Mouse (Mus musculus): ENCODE measurements around the gene Hoxa10.

DNA sequence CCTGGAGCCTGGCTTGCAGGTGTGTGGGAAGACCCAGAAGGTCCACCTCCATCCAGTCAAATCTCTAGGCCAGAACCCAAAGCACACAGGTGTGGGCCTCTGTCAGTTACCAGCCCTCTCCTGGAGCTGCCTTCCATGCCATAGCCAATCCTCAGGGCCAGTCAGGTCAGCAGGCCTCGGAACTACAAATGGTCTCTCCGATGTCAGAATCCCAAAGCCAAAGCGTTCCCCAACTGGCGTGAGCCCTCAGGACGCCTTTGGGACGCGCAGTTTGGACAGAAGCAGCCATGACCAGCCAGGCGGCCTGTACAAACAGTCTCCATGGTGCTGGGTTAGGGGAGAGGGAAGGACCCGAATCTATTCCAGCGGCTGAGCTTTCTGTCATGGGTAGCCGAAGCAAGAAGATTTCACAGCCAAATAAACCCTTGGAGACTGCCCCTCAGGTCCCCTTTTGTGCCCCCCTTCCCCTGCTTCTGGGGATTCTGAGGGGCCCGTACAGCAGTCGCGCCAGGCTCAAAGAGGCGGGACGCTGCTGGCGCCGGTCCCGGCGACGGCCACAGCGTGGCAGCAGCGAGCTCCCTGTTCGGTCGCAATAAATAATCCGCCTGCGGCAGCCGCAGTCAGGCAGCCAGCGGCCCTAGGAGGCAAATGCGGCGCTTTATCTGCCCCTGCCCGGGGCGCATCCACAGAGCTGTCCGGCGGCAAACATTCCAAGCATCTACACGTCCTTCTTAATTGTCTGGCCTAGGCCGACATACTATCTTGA, 29.3 kb downstream of the Hoxa10 start:
- TF ChIP-seq ZNF384 (IDR thresholded peaks at IDR 0.05; ENCODE audit: low read depth, low read length) (no peak), ZC3H11A (IDR thresholded peaks at IDR 0.05; ENCODE audit: borderline replicate concordance, low read depth, low read length) (no peak), CHD2 (IDR thresholded peaks at IDR 0.05; ENCODE audit: low read depth, low read length) (no peak), MAFK (IDR thresholded peaks at IDR 0.05; ENCODE audit: insufficient read depth, low read depth, low read length) (no peak), HCFC1 (IDR thresholded peaks at IDR 0.05; ENCODE audit: borderline replicate concordance, insufficient read depth, low read length) (no peak)
